24 mouse cellular contexts compared by ENCODE assay signal in genomic region chr3:57836911-57837310, GRCm38 (mm10).
"Had no signal": no experiment of that assay in that cellular context is flagged by ENCODE, and none has a peak within 500 bp of the region (broad histone marks: within the 10 kb centered on the region; RNA-seq: fewer than 3 reads in every experiment).

No protein-coding gene starts in this region.

- H3K9me3 ChIP-seq: heart, embryonic 10.5 days; hindbrain, embryonic 12.5 days; kidney, embryonic 15.5 days; limb, embryonic 13.5 days; limb, embryonic 15.5 days; liver, embryonic 12.5 days had no signal

- H3K27me3 ChIP-seq: heart, embryonic 12.5 days; hindbrain, embryonic 12.5 days; kidney, embryonic 15.5 days; limb, embryonic 13.5 days; limb, embryonic 15.5 days; liver, embryonic 12.5 days had no signal

- ATAC-seq: hindbrain, embryonic 16.5 days; intestine, embryonic 16.5 days; liver, embryonic 12.5 days had no signal

- H3K9ac ChIP-seq: heart, embryonic 12.5 days; hindbrain, embryonic 12.5 days; kidney, embryonic 15.5 days; limb, embryonic 13.5 days; limb, embryonic 15.5 days; liver, embryonic 12.5 days; liver, embryonic 14.5 days had no signal

- H3K4me1 ChIP-seq: heart, embryonic 10.5 days; heart, embryonic 12.5 days; hindbrain, embryonic 12.5 days; kidney, embryonic 15.5 days; limb, embryonic 13.5 days; limb, embryonic 15.5 days; liver, embryonic 12.5 days had no signal

- H3K27ac ChIP-seq: heart, embryonic 10.5 days; hindbrain, embryonic 12.5 days; kidney, embryonic 15.5 days; kidney, postnatal 0 days; limb, embryonic 13.5 days; limb, embryonic 15.5 days; liver, embryonic 12.5 days; liver, embryonic 14.5 days had no signal

- H3K4me3 ChIP-seq: heart, embryonic 10.5 days; heart, embryonic 12.5 days; hindbrain, embryonic 12.5 days; kidney, embryonic 15.5 days; limb, embryonic 13.5 days; limb, embryonic 15.5 days; liver, embryonic 12.5 days had no signal

- H3K4me2 ChIP-seq: heart, embryonic 12.5 days; hindbrain, embryonic 12.5 days; kidney, embryonic 15.5 days; limb, embryonic 13.5 days; limb, embryonic 15.5 days; liver, embryonic 12.5 days had no signal

- DNase-seq: gastrocnemius, postnatal 14 days; gastrocnemius, postnatal 36 days; heart, adult 18-20 months; heart, postnatal 10 days; heart, postnatal 36 days; kidney, adult 11 months; kidney, adult 2 months; kidney, adult 9 months; kidney, postnatal 14 days; kidney, postnatal 36 days; layer of hippocampus, adult 9-11 months; layer of hippocampus, postnatal 36 days; left cerebral cortex, postnatal 4 days had no signal
